Comparison of ENCODE assay signal across 13 mouse cellular contexts in the genomic region with DNA sequence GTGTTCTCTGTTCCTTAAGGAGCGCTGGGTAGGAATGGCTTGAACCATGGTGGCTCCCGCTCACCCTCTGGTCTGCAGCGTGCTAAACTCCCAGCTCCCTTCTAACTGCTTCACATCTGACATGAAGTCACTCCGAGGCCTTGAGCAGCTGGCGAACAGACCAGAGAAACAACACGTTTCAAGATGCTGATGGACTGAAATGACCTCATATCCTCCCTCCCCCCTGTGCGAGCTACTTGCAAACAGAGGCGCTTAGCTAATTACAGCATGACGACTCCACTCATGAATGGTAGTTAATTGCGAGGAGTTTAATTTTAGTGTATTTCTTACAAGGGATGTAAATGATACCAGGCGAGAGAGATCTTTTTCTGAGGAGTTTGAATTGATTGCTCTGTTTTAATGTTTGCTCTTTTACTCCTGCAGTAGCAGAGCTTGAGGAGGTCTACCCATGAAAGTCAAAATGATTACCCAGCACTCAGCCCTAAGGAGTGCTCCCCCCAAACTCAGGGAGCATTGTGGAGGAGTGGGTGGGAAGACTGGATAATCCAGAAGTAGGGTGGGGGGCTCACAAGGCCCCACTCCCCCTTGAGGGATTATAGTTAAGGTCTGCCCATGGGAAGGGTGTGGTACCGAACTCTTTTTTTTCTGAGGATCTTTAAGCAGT.
DNase-seq lines count a peak whose midpoint lies in the region; ATAC-seq and TF ChIP-seq lines count a peak whose summit lies in the region.
"Had no signal": no experiment of that assay in that cellular context is flagged by ENCODE, and none has a peak within 500 bp of the region (broad histone marks: within the 10 kb centered on the region; RNA-seq: fewer than 3 reads in every experiment).

No protein-coding gene starts in this region.

- H3K9me3 ChIP-seq in kidney, postnatal 0 days (replicated peaks; ENCODE audit: low read length), result no peaks in the 10 kb centered on the region
- H3K9me3 ChIP-seq in kidney, embryonic 15.5 days (replicated peaks), result no peaks in the 10 kb centered on the region
- no peaks in the 10 kb centered on the region for H3K9me3 ChIP-seq in embryonic facial prominence, embryonic 13.5 days
- H3K9me3 ChIP-seq: heart, embryonic 15.5 days had no signal

- no peaks in the 10 kb centered on the region for H3K27me3 ChIP-seq in kidney, postnatal 0 days (ENCODE audit: insufficient read depth, low read length)
- no peaks in the 10 kb centered on the region for H3K27me3 ChIP-seq in kidney, embryonic 15.5 days
- H3K27me3 ChIP-seq in embryonic facial prominence, embryonic 13.5 days, result no peaks in the 10 kb centered on the region
- H3K27me3 ChIP-seq: CH12.LX; heart, embryonic 15.5 days had no signal

- no peak overlapping the region for H3K4me2 ChIP-seq in kidney, postnatal 0 days (ENCODE audit: low read length)
- no peak overlapping the region for H3K4me2 ChIP-seq in kidney, embryonic 15.5 days
- no peak overlapping the region for H3K4me2 ChIP-seq in embryonic facial prominence, embryonic 13.5 days
- H3K4me2 ChIP-seq: heart, embryonic 15.5 days had no signal

- DNase-seq in kidney, postnatal 0 days (ENCODE audit: low spot score), result peak; percentile 38
- DNase-seq in MN1 (ENCODE audit: low spot score), result peak; percentile 42
- peak; percentile 64 to 70 for DNase-seq in heart, adult 9 months (ENCODE audit: low spot score in 2 of 2)
- no peak for DNase-seq in embryo, embryonic 10.5 days (ENCODE audit: low spot score)
- DNase-seq in natural killer cell, adult 2 months (ENCODE audit: low spot score in 2 of 2), result no peak
- no peak for DNase-seq in cerebellum, postnatal 25 days
- DNase-seq: cerebellum, adult 11 months; spleen, adult 18-20 months; thymus, postnatal 4 days had no signal

- 51% methylated on average over 12 of the region's 12 CpGs for WGBS in kidney, postnatal 0 days
- 60% methylated on average over 12 of the region's 12 CpGs for WGBS in kidney, embryonic 15.5 days
- WGBS in embryonic facial prominence, embryonic 13.5 days, result 59% methylated on average over 12 of the region's 12 CpGs

- peaks cover 45% of the 10 kb centered on the region for H3K36me3 ChIP-seq in kidney, postnatal 0 days (ENCODE audit: insufficient read depth, low read length)
- H3K36me3 ChIP-seq in kidney, embryonic 15.5 days, result peaks cover 91% of the 10 kb centered on the region
- H3K36me3 ChIP-seq in embryonic facial prominence, embryonic 13.5 days, result peaks cover 70% of the 10 kb centered on the region

- H3K4me3 ChIP-seq in kidney, postnatal 0 days (replicated peaks; ENCODE audit: low read depth, low read length), result no peak overlapping the region
- H3K4me3 ChIP-seq in kidney, embryonic 15.5 days (replicated peaks), result no peak overlapping the region
- no peak overlapping the region for H3K4me3 ChIP-seq in embryonic facial prominence, embryonic 13.5 days
- H3K4me3 ChIP-seq: heart, embryonic 15.5 days had no signal

- no peak for TF ChIP-seq CTCF in kidney, postnatal 0 days (IDR thresholded peaks at IDR 0.05; ENCODE audit: low read depth)

- H3K4me1 ChIP-seq in kidney, postnatal 0 days (replicated peaks; ENCODE audit: insufficient read depth, low read length), result no peaks in the 10 kb centered on the region
- 0 out of 2 replicates have a peak, but pooled peaks cover 5% of the 10 kb centered on the region for H3K4me1 ChIP-seq in kidney, embryonic 15.5 days
- H3K4me1 ChIP-seq in embryonic facial prominence, embryonic 13.5 days, result peaks cover 18% of the 10 kb centered on the region; the same call in 1 of the 2 replicates
- H3K4me1 ChIP-seq: heart, embryonic 15.5 days had no signal

- no peak overlapping the region for H3K9ac ChIP-seq in kidney, postnatal 0 days (ENCODE audit: low read depth, low read length)
- H3K9ac ChIP-seq in kidney, embryonic 15.5 days, result no peak overlapping the region
- H3K9ac ChIP-seq in embryonic facial prominence, embryonic 13.5 days, result no peak overlapping the region
- H3K9ac ChIP-seq: heart, embryonic 15.5 days had no signal

- no peak overlapping the region for H3K27ac ChIP-seq in kidney, postnatal 0 days
- H3K27ac ChIP-seq in kidney, embryonic 15.5 days, result no peak overlapping the region; the same call in 1 of the 2 replicates
- 0 out of 2 replicates have a peak overlapping the region, but pooled peaks have one; percentile 18 for H3K27ac ChIP-seq in embryonic facial prominence, embryonic 13.5 days
- H3K27ac ChIP-seq: heart, embryonic 15.5 days had no signal

- no peak for ATAC-seq in kidney, postnatal 0 days (replicated peaks; ENCODE audit: low FRiP score, low read depth)
- ATAC-seq in kidney, embryonic 15.5 days (replicated peaks; ENCODE audit: low FRiP score), result no peak
- no peak for ATAC-seq in embryonic facial prominence, embryonic 13.5 days (ENCODE audit: insufficient number of reproducible peaks, insufficient read depth, low FRiP score, low TSS enrichment, low read depth)

Comparison
In these comparisons a context has a peak if more than half of its experiments do, and no peak if none do; other contexts are left out.
1. DNase-seq: peak in kidney, postnatal 0 days (single experiment), MN1 (single experiment) and heart, adult 9 months (2 of 2); none in embryo, embryonic 10.5 days (single experiment), natural killer cell, adult 2 months (0 of 2) and cerebellum, postnatal 25 days (0 of 2).